Mouse (Mus musculus) ES-E14 (cell line): ENCODE measurements around the gene Dpyd. TPM values are rescaled to one million over a fixed set of nuclear protein-coding genes. Genes with fewer than 3 reads are reported as not detected.

Source experiments
- DNase-seq: peaks from one replicate; pipeline ENCODE4 v3.0.0-alpha.2; 2013; ENCODE audit warnings: low read depth, low spot score
- H3K27ac ChIP-seq: 2 replicates; pipeline ENCODE4 v1.5.1; 2012; ENCODE audit warnings: low read depth, mild to moderate bottlenecking, low read length, moderate library complexity, mixed read lengths; ENCODE audit not compliant: poor library complexity, insufficient read depth, severe bottlenecking
- H3K36me3 ChIP-seq: 2 replicates; pipeline ENCODE4 v1.6.1; 2012; ENCODE audit warnings: mild to moderate bottlenecking, low read length, moderate library complexity, mixed read lengths; ENCODE audit not compliant: control insufficient read depth, poor library complexity, insufficient read depth, severe bottlenecking
- H3K4me1 ChIP-seq, 2 experiments: fragments of 150-350 bp in 1 of 2; sonication (generic) in 1 of 2; 2 replicates each; pipeline ENCODE4 v1.6.1; 2012; ENCODE audit warnings: low read length in 2 of 2, mild to moderate bottlenecking in 1 of 2, mixed read lengths in 1 of 2; ENCODE audit not compliant: control insufficient read depth in 2 of 2, insufficient read depth in 2 of 2, poor library complexity in 1 of 2
- H3K4me3 ChIP-seq, 2 experiments: fragments of 150-350 bp in 1 of 2; sonication (generic) in 1 of 2; 2 replicates each; pipeline ENCODE4 v1.5.1; 2012; ENCODE audit warnings: low read length in 2 of 2, low read depth in 1 of 2, mild to moderate bottlenecking in 1 of 2, mixed read lengths in 1 of 2; ENCODE audit not compliant: insufficient read depth in 1 of 2, poor library complexity in 1 of 2, severe bottlenecking in 1 of 2
- H3K9ac ChIP-seq: 2 replicates; pipeline ENCODE4 v1.6.1; 2012; ENCODE audit warnings: low read depth, mild to moderate bottlenecking, low read length, mixed read lengths; ENCODE audit not compliant: poor library complexity, insufficient read depth, severe bottlenecking
- H3K9me3 ChIP-seq: fragments of 150-350 bp; sonication (generic); 2 replicates; pipeline ENCODE4 v1.6.1; 2012; ENCODE audit warnings: low read depth, mild to moderate bottlenecking, low read length; ENCODE audit not compliant: control insufficient read depth, insufficient read depth
- CHD2 ChIP-seq: IDR thresholded peaks from 2 replicates; pipeline ENCODE4 v1.6.1; 2014; ENCODE audit warnings: mild to moderate bottlenecking, low read depth, low read length, inconsistent platforms
- HCFC1 ChIP-seq: IDR thresholded peaks from 2 replicates; pipeline ENCODE4 v1.6.1; 2012; ENCODE audit warnings: low read length, inconsistent platforms, borderline replicate concordance; ENCODE audit not compliant: insufficient read depth
- MAFK ChIP-seq: IDR thresholded peaks from 2 replicates; pipeline ENCODE4 v1.6.1; 2014; ENCODE audit warnings: mild to moderate bottlenecking, low read depth, low read length, inconsistent platforms; ENCODE audit not compliant: insufficient read depth
- ZC3H11A ChIP-seq: IDR thresholded peaks from 2 replicates; pipeline ENCODE4 v1.6.1; 2012; ENCODE audit warnings: low read depth, mild to moderate bottlenecking, inconsistent platforms, low read length, borderline replicate concordance
- ZNF384 ChIP-seq: IDR thresholded peaks from 2 replicates; pipeline ENCODE4 v1.6.1; 2012; ENCODE audit warnings: low read depth, low read length, inconsistent platforms
- in situ Hi-C, 2 experiments: fragments of 600-800 bp; cut with MboI; formaldehyde crosslinking; loops; one replicate each; pipeline ENCODE4 v1.15.1; 2025; ENCODE audit warnings: low sequenced_read_pairs in 2 of 2, inconsistent platforms in 1 of 2; ENCODE audit not compliant: unreplicated experiment in 2 of 2
- total RNA-seq: library from RNA; depleted of rRNA; stranded (reverse); fragments of 300-350 nt; gene quantifications from 2 replicates; pipeline ENCODE4 v1.2.3, GENCODE M21; 2012

Dpyd gene
- total RNA-seq, 1 experiment, result 0.13 TPM

DNA sequence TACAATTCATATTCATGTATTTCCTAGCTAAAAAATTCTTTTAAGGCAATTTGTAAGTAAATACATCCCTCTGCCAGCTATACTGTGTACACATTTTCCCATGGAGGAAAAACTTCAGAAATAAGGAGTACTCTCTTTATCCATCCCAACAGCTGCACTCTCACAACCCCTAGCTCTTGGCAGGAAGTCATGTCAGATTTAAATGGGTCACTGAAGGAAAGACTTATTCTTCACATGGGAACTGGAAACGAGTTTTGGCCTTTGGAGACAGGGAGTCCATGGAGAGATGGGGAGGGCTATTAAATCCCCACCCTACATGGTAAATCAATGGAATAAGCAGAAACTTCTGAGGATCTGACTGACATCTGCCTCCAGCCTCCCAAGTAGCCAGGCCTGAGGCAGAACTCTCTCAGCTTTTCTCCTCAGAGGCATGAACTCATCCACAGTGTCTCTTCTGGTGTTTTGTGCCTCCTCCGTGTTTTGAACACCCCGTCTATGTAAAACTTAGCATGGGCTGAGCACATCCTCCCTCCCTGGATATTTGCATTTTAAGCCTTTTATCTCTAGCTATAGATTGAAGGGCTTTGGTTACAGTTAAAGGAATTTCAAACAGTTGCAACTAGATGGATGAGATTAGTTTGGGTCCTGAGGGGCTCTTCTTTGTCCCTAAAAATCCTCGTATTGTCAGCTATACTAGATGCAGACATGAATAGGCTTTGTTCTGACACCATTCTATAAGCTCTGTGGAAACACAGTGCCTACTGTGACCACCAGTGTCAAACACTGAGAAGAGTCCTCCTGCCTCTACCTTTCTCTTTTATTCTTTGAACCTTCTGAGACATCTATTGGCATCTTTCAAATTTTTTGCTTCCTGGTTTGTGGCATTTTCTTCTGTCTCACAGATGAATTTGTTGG lies 288.9 kb downstream of the Dpyd start:
- no peaks in the 10 kb centered on the region for H3K9me3 ChIP-seq
- H3K9ac ChIP-seq, result no peak overlapping the region
- TF ChIP-seq ZNF384 (no peak), ZC3H11A (no peak), MAFK (no peak), HCFC1 (no peak), CHD2 (no peak)
- H3K4me3 ChIP-seq, result no peak overlapping the region
- H3K4me1 ChIP-seq, result no peaks in the 10 kb centered on the region
- H3K36me3 ChIP-seq, result no peaks in the 10 kb centered on the region
- in situ Hi-C loops, result no loop called here
- DNase-seq, result no peak
- no peak overlapping the region for H3K27ac ChIP-seq

DNA sequence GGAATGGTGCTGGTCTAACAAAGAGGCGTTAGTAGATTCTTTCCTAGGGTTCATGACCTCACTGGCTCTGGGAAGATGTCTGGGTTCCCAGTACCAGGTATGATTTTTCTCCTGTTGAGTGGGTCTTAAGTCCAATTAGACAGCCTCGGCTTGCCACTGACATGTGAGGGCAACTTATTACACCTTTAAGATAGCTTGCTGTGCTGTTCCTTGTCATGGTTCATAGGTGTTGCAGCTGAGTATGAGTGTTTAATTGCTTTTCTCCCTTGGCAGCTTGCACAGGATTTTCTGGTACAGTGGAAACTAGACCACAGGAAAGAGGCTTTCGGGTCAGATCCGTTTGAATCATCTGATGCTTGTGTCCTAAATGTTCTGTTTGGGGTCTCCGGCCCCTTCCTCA lies 290.8 kb downstream of the Dpyd start:
- H3K4me3 ChIP-seq, result no peak overlapping the region
- H3K9ac ChIP-seq, result no peak overlapping the region
- no peak for DNase-seq
- H3K4me1 ChIP-seq, result no peaks in the 10 kb centered on the region
- H3K9me3 ChIP-seq, result no peaks in the 10 kb centered on the region
- H3K27ac ChIP-seq, result no peak overlapping the region
- H3K36me3 ChIP-seq, result no peaks in the 10 kb centered on the region
- TF ChIP-seq ZC3H11A (no peak), CHD2 (no peak), ZNF384 (no peak), MAFK (no peak), HCFC1 (no peak)
- in situ Hi-C loops, result no loop called here

DNA sequence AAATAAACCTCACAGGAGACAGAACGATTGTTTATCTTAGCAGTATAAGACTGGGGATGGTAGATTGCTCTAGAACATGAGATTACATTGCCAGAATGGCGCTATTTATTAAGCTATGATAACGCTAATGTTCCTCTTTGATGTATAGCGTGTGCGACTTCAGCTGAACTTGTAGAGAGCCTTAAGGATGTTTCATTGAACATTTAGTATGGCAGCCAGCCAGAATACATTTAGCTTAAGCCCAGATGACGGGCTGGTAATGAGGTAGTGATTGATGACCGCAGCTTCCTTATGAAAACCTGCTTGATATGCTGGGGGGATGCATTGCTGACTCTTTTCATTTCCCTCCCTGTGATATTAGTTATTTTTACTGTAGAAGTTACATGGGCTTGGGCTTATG lies 293.5 kb downstream of the Dpyd start:
- Histone ChIP-seq H3K4me3 (no peak overlapping the region), H3K27ac (no peak overlapping the region), H3K9ac (no peak overlapping the region), H3K4me1 (no peaks in the 10 kb centered on the region), H3K9me3 (no peaks in the 10 kb centered on the region), H3K36me3 (no peaks in the 10 kb centered on the region)
- TF ChIP-seq ZC3H11A (no peak), CHD2 (no peak), MAFK (no peak), HCFC1 (no peak), ZNF384 (no peak)
- no peak for DNase-seq
- in situ Hi-C loops, result no loop called here

DNA sequence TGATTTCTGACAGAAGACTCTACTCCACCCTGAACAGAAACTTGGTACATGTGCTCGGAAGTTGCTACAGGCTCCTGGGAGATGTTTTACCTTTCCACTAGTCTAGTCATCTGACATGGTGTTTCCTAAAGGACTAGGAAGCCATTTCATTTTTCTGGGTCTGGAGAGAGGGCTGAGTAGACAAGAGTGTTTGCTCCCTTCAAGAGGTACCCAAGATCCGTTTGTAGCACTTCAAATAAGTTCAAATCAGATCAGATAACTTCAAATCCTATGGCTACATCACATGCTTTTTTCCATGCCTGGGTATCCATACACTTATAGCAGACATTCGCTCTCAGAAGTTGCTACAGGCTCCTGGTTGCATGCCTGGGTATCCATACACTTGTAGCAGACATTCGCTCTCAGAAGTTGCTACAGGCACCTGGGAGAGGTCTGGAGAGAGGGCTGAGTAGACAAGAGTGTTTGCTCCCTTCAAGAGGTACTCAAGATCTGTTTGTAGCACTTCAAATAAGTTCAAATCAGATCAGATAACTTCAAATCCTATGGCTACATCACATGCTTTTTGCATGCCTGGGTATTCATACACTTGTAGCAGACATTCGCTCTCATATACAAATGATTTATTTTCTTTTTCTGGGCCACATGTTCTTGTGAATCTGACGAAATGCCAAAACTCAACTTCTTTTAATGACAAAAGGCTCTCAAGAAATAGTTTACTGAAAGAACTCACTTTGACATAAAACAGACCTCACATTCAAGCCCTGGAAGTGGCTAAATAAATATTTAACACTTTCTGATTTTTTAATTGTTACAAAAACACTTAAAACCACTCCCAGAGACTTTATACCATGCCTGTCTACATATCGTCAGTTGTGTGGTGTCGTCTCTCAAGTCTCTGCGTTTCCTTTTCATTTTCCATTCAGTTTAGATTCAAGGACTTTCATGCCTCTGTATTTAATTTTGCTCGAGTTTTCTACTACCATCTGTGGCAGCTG lies 307.5 kb downstream of the Dpyd start:
- Histone ChIP-seq H3K4me3 (no peak overlapping the region), H3K9me3 (no peaks in the 10 kb centered on the region), H3K36me3 (no peaks in the 10 kb centered on the region), H3K27ac (no peak overlapping the region), H3K4me1 (no peaks in the 10 kb centered on the region), H3K9ac (no peak overlapping the region)
- in situ Hi-C loops, result no loop called here
- DNase-seq, result no peak
- TF ChIP-seq MAFK, result no peak
- no peak for TF ChIP-seq ZNF384
- no peak for TF ChIP-seq ZC3H11A
- TF ChIP-seq HCFC1, result no peak
